Mouse (Mus musculus) intestine, embryonic 15.5 days (tissue): ENCODE measurements around the gene Slc16a5. TPM values are rescaled to one million over a fixed set of nuclear protein-coding genes. Genes with fewer than 3 reads are reported as not detected.
"Not testable (repeated sequence)": the region's sequence is repeated elsewhere in the genome, so short reads cannot be mapped to it uniquely, and the experiment has no call there.

Experiments used
- ATAC-seq: fragments of 200-750 bp; cut with Nextera tagmentation; 2 replicates; pipeline ENCODE4 v1.8.0; 2017; ENCODE audit warnings: moderate TSS enrichment, moderate library complexity
- H3K27ac ChIP-seq: fragments of 300-500 bp; sonication (generic); 2 replicates; pipeline ENCODE4 v1.5.1; 2015; ENCODE audit warnings: mild to moderate bottlenecking, inconsistent platforms
- H3K27me3 ChIP-seq: fragments of 300-500 bp; sonication (generic); replicated peaks from 2 replicates; pipeline ENCODE4 v1.6.1; 2015; ENCODE audit warnings: inconsistent platforms
- H3K36me3 ChIP-seq: fragments of 300-500 bp; sonication (generic); 2 replicates; pipeline ENCODE4 v1.6.1; 2015; ENCODE audit warnings: inconsistent platforms
- H3K4me1 ChIP-seq: fragments of 300-500 bp; sonication (generic); replicated peaks from 2 replicates; pipeline ENCODE4 v1.6.1; 2015; ENCODE audit warnings: inconsistent platforms
- H3K4me2 ChIP-seq: fragments of 300-500 bp; sonication (generic); replicated peaks from 2 replicates; pipeline ENCODE4 v1.6.1; 2015; ENCODE audit warnings: mild to moderate bottlenecking, inconsistent platforms
- H3K4me3 ChIP-seq: fragments of 300-500 bp; sonication (generic); replicated peaks from 2 replicates; pipeline ENCODE4 v1.5.1; 2015; ENCODE audit warnings: inconsistent platforms
- H3K9ac ChIP-seq: fragments of 300-500 bp; sonication (generic); 2 replicates; pipeline ENCODE4 v1.6.1; 2015; ENCODE audit warnings: inconsistent platforms
- H3K9me3 ChIP-seq: fragments of 300-500 bp; sonication (generic); 2 replicates; pipeline ENCODE4 v1.6.1; 2016; ENCODE audit warnings: inconsistent platforms
- WGBS: fragments of 180-500 bp; shearing (Covaris S2); methylation state at CpG from one replicate; pipeline ENCODE4 v1.1.7; 2015; 5-methylcytosine and 5-hydroxymethylcytosine counted together
- polyA plus RNA-seq: library from polyadenylated mRNA; unstranded; fragments of >200 nt; fragmentation: Nextera tagmentation; extraction: Ambion mirVana; gene quantifications from 2 replicates; pipeline ENCODE4 v1.2.1, GENCODE M21; 2015

Gene Slc16a5
- polyA plus RNA-seq, 1 experiment from 2014 or later = 3.7 TPM

DNA sequence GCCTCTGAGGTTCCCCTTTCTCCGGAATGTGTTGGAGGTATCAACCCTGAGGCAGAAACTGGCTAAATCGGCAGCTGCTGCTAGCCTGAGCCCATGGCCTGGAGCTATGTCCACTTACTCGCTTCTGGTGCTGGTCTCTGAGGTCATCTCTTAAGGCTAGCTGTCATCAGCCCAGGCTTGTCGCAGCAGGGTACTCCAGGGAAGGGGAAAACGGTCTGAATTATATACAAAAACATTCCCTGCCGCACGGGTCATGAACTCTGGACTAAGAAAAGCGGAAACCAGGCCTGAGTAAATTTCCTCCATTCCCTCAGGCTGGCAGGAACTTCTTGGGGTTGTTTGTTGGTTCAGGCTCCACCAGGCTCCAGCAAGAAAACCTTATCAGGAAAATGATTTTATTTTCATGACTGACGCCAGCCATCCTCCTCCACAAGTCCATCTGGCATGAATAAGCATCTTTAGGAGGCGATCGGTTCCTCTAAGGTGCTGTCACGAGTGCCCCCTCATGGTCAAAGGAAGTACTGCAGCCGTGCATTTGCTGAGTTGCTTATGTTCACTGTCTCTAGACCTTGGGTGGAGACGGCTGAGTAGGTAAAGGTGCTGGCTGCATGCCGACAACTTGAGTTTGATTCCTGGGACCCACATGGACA, 11.5 kb downstream of the Slc16a5 start:
- Histone ChIP-seq H3K27ac (peak overlapping the region; percentile 9), H3K9me3 (no peaks in the 10 kb centered on the region), H3K36me3 (no peaks in the 10 kb centered on the region), H3K27me3 (no peaks in the 10 kb centered on the region), H3K4me2 (peak overlapping the region; percentile 31), H3K4me1 (peaks cover 23% of the 10 kb centered on the region), H3K9ac (no peak overlapping the region), H3K4me3 (no peak overlapping the region)
- WGBS = 16% methylated on average over 15 of the region's 15 CpGs
- ATAC-seq = peak; percentile 35

DNA sequence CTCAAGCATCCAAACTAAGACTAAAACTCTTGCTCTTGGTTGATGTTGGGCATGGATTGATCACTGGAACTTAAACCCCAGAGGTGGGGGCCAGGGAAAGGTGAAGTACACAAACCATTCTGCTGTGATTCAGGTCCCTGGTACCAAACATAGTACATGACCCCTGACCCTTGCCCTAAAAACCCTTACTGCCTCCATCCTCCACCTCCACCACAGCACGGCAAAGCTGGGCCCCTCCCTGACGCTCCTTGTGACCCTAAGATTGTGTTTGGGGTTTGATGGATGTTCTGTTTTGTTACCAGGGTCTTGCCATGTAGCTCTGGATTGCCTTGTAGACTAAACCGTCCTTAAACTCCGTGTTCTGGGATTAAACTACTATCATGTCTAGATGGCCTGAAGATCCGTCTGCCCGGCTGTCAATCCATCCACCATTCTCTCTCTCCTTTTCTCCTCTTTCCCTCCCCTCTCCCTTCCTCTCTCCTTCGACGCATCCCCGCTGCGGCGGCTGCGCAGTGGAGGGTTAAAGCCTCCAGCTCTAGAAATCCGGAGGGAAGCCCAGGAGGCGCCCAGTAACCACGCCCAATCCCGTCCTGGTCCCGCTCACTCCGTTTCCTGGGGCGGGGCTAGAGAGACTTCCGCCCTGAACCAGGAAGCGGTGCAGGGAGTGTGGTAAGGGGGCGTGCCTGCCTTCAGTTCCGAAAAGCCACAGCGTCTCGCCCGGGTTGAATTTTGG, 12.9 kb downstream of the Slc16a5 start, which contains the start of gene Armc7:
Gene Armc7 (plus strand): TSS at position 643 of the 733 bp plus-strand sequence.
- Histone ChIP-seq H3K4me3 (peak within 1 kb of the TSS; percentile 84), H3K36me3 (no peaks in the 10 kb centered on the region), H3K4me1 (peaks cover 23% of the 10 kb centered on the region), H3K9me3 (no peaks in the 10 kb centered on the region), H3K27ac (peak within 1 kb of the TSS; percentile 51), H3K27me3 (no peaks in the 10 kb centered on the region), H3K4me2 (peak within 1 kb of the TSS; percentile 88), H3K9ac (peak within 1 kb of the TSS; percentile 77)
- ATAC-seq = peak; percentile 97
- WGBS = under 1% methylated on average over 26 of the region's 26 CpGs

DNA sequence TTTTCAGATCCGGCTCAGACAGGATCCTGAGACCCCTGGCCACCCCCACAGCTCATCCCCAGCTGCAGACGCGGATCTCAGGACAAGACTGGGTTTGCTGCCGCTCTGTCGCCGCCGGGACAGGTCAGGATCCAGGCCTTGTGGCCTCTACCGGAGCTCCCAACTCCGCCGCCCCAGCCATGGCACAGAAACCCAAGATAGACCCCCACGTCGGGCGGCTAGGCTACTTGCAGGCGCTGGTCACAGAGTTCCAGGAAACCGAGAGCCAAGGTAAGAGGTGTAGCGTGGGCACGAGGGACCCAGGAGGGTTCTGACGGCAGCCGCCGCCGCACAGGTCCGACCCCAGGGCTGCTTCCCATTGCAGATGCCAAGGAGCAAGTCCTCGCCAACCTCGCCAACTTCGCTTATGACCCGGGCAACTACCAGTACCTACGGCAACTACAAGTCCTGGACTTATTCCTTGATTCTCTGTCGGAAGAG, 13.5 kb downstream of the Slc16a5 start:
- H3K9ac ChIP-seq = peak overlapping the region; percentile 77
- peak; percentile 57 for ATAC-seq
- H3K36me3 ChIP-seq = no peaks in the 10 kb centered on the region
- peak overlapping the region; percentile 88 for H3K4me2 ChIP-seq
- H3K27ac ChIP-seq = no peak overlapping the region; the same call in 1 of the 2 replicates
- WGBS = 4% methylated on average over 28 of the region's 28 CpGs
- H3K4me1 ChIP-seq = peaks cover 23% of the 10 kb centered on the region
- no peaks in the 10 kb centered on the region for H3K9me3 ChIP-seq
- H3K4me3 ChIP-seq = peak overlapping the region; percentile 84
- no peaks in the 10 kb centered on the region for H3K27me3 ChIP-seq

DNA sequence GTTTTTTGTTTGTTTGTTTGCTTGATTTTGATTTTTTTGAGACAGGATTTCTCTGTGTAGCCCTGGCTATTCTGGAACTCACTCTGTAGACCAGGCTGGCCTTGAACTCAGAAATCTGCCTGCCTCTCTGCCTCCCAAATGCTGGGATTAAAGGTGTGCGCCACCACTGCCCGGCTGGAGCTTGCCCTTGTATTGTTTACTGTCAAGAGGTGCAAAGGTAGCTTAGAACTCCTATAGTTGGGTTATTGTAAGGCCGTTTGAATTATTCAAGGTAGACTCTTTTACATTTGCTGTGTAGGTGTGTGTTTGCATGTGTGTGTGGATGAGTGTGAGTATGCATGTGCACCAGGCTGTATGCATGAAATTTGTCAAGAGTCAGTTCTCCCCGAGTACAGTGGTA, 14.4 kb downstream of the Slc16a5 start:
- not testable (repeated sequence) for H3K27me3 ChIP-seq, H3K9me3 ChIP-seq, H3K36me3 ChIP-seq, H3K9ac ChIP-seq, ATAC-seq, H3K4me3 ChIP-seq, H3K27ac ChIP-seq
- peak overlapping the region; percentile 88 for H3K4me2 ChIP-seq
- WGBS = 84% methylated on average over 4 of the region's 4 CpGs
- H3K4me1 ChIP-seq = peaks cover 23% of the 10 kb centered on the region

DNA sequence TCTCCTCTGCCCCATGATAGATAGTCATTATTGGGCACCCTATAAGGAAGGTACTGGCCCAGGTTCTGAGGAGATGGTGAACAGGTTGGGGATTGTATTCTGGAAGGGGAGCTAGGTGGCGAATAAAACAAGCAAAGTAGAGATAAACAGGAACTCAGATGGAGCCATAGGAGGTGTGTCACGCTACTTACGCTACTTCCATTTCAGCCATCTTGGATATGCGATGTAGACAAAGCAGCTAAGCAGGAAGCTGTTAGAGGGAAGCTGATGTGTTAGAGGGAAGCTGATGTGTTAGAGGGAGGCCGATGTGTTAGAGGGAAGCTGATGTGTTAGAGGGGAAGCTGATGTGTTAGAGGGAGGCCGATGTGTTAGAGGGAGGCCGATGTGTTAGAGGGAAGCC, 15.1 kb downstream of the Slc16a5 start:
- H3K9me3 ChIP-seq, ATAC-seq: not testable (repeated sequence)

DNA sequence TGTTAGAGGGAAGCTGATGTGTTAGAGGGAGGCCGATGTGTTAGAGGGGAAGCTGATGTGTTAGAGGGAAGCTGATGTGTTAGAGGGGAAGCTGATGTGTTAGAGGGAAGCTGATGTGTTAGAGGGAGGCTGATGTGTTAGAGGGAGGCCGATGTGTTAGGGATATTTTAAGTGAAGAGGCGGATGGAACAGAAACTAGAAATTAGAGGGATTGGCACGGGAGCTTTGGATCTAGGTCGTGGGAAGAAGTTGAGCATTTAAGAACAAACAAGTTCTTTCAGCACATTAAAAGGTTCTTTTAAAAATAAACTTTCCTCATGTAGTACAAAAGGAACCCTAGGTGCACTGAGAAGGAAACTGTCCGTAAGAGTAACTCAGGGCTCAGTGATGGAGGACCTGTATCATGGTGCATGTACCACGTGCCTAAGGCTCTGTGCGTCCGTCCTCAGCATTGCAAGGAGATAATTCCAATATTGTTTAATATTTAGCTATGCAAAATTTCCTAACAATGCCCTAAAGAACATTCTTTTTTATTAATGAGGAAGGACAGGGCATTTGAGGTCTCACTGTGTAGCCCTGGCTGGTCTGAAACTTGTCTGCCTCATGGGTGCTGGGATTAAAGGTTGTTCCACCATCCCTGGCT, 16.1 kb downstream of the Slc16a5 start:
- 87% methylated on average over 9 of the region's 9 CpGs for WGBS
- Histone ChIP-seq H3K27me3 (no peaks in the 10 kb centered on the region), H3K4me3 (no peak overlapping the region), H3K4me2 (no peak overlapping the region), H3K27ac (no peak overlapping the region), H3K9ac (no peak overlapping the region), H3K9me3 (no peaks in the 10 kb centered on the region), H3K36me3 (no peaks in the 10 kb centered on the region), H3K4me1 (peaks cover 21% of the 10 kb centered on the region)
- no peak for ATAC-seq

More for the DNA sequence above, 15.1 kb downstream of the Slc16a5 start:
- WGBS = 75% methylated on average over 7 of the region's 7 CpGs
- H3K4me3 ChIP-seq, H3K36me3 ChIP-seq, H3K4me2 ChIP-seq, H3K9ac ChIP-seq, H3K27ac ChIP-seq, H3K27me3 ChIP-seq: not testable (repeated sequence)
- H3K4me1 ChIP-seq = peaks cover 23% of the 10 kb centered on the region

DNA sequence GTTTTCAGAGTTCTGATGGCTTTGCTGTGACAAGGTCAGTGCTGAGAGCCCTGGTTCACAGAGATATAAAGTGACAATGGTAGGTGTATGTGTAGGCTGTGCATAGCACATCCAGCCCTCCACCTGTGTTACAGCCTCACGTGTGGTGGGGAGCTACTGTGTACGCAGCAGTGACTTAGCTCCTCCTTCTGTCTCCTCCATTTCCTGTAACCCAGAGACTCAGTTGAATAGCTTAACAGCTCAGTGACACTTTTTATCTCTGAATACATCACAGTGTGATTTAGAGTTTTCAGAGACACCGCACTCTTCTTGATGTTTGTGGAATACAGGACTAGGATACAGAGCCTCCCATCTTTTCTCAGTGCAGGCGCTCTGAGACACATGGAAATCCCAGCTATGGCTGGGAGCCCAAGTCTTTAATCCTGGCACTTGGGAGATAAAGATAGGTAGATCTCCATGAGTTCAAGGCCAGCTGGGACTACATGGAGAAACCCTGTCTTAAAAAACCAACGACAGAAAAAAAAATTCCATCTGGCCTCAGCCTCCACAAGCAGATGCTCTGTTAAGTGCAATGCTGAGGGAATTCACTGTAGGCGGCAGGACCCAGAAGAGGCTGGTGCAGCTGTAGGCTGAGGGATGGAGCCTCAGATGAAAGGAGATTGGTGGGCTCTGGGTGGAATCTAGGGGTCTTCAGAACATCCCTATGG, 19.4 kb downstream of the Slc16a5 start:
- Histone ChIP-seq H3K36me3 (no peaks in the 10 kb centered on the region), H3K9ac (no peak overlapping the region), H3K4me2 (no peak overlapping the region), H3K9me3 (no peaks in the 10 kb centered on the region), H3K27ac (no peak overlapping the region), H3K4me1 (peaks cover 4% of the 10 kb centered on the region; the same call in 1 of the 2 replicates), H3K27me3 (no peaks in the 10 kb centered on the region), H3K4me3 (no peak overlapping the region)
- no peak for ATAC-seq
- 72% methylated on average over 6 of the region's 6 CpGs for WGBS

DNA sequence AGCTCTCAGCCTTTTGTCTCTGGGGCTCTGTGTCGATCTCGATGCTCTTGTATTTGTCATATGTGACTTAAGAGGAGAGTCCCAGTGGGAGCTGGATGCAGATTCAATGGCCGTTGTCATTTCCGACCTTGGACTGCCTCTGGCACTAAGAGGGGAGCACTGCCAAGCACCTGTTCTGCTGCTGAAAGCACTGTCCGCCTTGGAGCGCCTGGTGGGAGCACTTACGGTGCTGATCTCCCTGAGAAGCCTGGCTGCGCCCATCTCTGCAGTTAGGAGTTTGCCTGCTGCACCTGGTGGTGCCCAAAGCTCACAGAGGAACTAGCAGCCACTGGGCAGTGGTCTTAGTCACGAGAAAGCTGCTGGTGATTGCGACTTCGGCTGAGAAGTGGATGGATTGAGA, 21.0 kb downstream of the Slc16a5 start:
- H3K27ac ChIP-seq = no peak overlapping the region
- H3K4me1 ChIP-seq = no peaks in the 10 kb centered on the region
- H3K9me3 ChIP-seq = no peaks in the 10 kb centered on the region
- WGBS = 74% methylated on average over 11 of the region's 11 CpGs
- no peak for ATAC-seq
- H3K36me3 ChIP-seq = no peaks in the 10 kb centered on the region
- no peaks in the 10 kb centered on the region for H3K27me3 ChIP-seq
- H3K9ac ChIP-seq = no peak overlapping the region
- H3K4me3 ChIP-seq = no peak overlapping the region
- H3K4me2 ChIP-seq = no peak overlapping the region

DNA sequence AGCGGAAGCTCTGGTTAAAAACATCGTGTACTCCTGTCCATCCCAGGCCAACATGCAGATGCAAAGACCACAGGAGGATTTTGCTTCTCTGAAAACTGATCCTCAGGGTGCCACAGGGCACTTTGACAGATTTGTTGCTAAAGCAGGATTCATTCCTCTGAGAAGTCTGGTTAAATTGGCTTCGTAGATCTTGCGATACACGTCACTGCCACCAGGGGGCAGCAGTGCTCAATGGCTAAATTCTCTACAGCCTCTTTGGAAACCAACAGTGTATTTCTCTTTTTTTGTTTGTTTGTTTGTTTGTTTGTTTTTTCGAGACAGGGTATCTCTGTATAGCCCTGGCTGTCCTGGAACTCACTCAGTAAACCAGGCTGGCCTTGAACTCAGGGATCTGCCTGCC, 21.5 kb downstream of the Slc16a5 start:
- no peak for ATAC-seq
- 18% methylated on average over 6 of the region's 6 CpGs for WGBS
- Histone ChIP-seq H3K9me3 (no peaks in the 10 kb centered on the region), H3K27me3 (no peaks in the 10 kb centered on the region), H3K4me3 (no peak overlapping the region), H3K36me3 (no peaks in the 10 kb centered on the region), H3K27ac (no peak overlapping the region), H3K9ac (no peak overlapping the region), H3K4me1 (no peaks in the 10 kb centered on the region), H3K4me2 (no peak overlapping the region)

DNA sequence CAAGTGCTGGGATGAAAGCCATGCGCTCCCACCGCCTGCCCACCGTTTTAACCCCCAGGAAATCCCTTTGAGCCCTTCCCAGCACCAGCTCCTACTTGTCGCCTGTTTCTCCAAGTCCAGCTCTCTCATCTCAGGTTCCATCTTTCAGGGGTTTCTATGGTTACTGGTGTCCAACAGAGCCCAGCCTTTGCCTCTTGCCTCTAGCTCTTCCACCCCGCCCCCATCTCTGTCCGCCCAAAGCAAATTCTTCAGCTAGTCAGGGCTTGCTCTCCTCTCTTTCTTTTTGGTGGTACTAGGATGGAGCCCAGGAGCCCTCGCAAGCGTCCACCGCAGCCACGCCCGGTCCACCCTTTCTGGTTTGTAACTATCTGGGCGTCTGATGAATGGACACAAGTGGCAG, 22.9 kb downstream of the Slc16a5 start:
- 70% methylated on average over 12 of the region's 12 CpGs for WGBS
- no peak for ATAC-seq
- H3K27me3 ChIP-seq = no peaks in the 10 kb centered on the region
- no peak overlapping the region for H3K27ac ChIP-seq
- no peaks in the 10 kb centered on the region for H3K36me3 ChIP-seq
- no peak overlapping the region for H3K4me3 ChIP-seq
- no peaks in the 10 kb centered on the region for H3K4me1 ChIP-seq
- H3K9ac ChIP-seq = no peak overlapping the region
- no peak overlapping the region for H3K4me2 ChIP-seq
- no peaks in the 10 kb centered on the region for H3K9me3 ChIP-seq

DNA sequence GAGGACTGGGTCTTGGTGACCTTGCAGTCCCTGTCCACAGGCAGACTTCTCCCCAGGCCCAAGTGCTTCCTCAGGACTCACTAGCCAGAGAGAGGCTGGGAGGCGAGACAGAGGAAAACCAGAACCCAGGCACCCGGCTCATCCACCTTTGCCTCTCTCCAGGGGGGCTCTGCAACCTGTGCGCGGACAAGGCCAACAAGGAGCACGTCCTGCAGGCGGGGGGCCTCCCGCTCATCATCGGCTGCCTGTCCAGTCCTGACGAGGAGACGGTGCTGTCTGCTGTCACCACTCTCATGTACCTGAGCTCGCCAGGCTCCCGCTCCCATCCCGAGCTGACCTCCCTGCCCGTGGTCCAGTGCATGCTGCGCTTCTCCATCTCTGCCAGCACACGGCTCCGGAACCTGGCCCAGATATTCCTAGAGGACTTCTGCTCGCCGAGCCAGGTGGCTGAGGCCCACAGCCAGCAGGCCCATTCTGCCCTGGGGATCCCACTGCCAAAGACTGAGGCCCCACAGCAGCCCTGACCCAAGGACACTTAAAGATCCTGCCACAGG, 26.4 kb downstream of the Slc16a5 start:
- H3K27me3 ChIP-seq = no peaks in the 10 kb centered on the region
- H3K4me1 ChIP-seq = peaks cover 14% of the 10 kb centered on the region
- WGBS = 86% methylated on average over 19 of the region's 19 CpGs
- no peak overlapping the region for H3K4me2 ChIP-seq
- no peak overlapping the region for H3K27ac ChIP-seq
- H3K36me3 ChIP-seq = no peaks in the 10 kb centered on the region
- no peak overlapping the region for H3K9ac ChIP-seq
- ATAC-seq = no peak
- no peak overlapping the region for H3K4me3 ChIP-seq
- no peaks in the 10 kb centered on the region for H3K9me3 ChIP-seq
